Mouse (Mus musculus): ENCODE results near the gene Krtap4-7.

- no peak for TF ChIP-seq CTCF (IDR thresholded peaks at IDR 0.05)
- no peak for TF ChIP-seq EP300 (IDR thresholded peaks at IDR 0.05)
Measured at GRCm38 (mm10) chr11:99628138-99628537, 15.8 kb downstream of the Krtap4-7 start, which contains the start of gene Krtap4-1.

Data from lung, postnatal 0 days (tissue).